Mouse (Mus musculus): ENCODE measurements around the gene Dcaf4.

The Dcaf4 gene

DNA sequence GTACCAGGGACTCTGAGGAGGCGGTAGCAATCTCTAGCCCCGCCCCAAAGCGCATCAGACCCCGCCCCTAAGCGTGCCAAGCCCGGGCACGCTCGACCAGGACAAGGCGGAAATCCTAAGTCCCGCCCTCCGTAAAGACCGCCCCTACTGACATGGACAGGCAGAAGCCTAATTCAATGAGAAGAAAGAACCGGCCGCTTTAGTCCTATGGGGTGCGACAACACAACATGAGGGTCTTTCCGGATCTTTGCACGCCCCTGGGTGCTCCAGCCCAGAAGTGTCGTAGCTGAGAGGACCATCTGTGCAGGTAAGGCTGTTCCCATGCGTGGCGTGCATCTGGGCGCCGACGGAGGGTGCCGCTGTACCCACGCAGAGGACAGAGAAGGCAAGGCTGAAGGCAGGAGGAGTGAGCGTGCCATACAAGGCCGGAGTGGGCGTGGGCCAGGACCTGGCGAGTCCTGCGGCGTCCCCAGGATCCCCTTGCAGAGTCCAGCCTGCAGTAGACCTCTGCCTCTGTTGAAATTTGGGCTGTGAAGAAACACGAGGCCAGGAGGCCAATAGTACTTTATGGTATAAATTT is at the start of gene Dcaf4:
Gene Dcaf4 (plus strand): TSS at position 156 of the 580 bp plus-strand sequence.
- DNase-seq = peak; percentile 99

DNA sequence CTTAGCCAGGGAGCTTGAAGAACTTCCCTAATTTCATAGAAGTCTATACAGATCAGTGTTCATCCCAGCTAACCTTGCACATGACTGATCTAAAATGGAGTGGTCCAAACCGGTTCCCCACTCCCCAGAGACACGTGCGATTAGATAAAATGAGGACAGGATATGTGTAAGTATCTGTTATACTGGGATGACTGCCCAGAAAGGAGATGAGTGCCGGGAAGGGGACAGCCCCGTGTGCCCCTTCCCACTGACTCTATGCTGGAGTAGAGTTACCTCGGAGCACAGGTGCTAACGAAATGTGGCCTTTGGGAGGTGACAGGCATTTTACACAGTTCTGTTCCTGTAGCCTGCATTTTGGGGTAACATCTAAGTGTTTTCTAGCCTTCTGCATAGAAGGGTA is 48.5 kb upstream of the Dcaf4 start:
- no peak for DNase-seq

DNA sequence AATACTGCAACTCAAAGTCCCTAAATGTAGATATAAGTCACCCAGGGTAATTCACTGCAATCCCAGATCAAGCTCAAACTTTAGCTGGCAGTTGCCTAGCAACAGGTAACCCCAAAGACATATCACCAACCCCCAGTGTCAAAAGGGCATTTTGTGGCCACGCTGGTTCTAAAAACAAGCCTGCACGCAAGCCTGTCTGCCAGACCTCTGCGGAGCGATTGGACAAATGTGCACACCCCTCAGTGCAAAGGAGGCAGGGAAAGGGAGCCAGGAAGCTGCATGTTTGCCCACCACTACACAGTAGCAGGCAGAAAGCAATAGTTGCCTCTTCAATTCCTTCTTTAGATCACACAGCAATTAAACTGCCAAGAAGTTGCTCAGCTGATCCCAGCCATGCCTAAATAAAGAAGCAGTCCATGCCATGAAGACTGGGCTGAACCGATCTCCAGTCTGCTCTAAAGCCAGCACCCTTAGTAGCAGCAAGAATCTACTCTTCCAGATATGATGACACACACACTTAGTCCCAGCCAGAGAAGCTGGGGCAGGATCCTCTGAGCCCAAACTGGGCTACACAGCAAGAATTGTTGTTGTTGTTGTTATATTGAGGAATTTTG is 46.2 kb upstream of the Dcaf4 start:
- no peak for DNase-seq

DNA sequence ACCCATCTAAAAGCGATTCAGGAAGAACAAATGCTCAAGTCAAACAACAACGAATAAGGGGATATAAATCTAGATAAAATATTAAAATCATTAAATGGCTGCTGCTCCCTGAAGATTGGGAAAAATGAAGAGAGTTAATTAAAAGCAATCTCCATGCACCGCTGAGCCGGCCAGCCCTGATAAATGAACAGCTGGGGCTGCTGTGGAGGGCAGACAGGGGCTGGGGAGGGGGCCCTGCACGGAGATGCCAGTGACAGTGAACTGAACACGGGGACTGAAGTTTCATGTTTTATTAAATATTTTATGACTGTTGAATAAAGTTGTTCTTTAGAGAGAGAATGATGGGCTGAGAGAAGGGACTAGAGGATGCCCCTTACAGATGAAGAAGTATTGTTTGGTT is 44.8 kb upstream of the Dcaf4 start:
- no peak for DNase-seq

DNA sequence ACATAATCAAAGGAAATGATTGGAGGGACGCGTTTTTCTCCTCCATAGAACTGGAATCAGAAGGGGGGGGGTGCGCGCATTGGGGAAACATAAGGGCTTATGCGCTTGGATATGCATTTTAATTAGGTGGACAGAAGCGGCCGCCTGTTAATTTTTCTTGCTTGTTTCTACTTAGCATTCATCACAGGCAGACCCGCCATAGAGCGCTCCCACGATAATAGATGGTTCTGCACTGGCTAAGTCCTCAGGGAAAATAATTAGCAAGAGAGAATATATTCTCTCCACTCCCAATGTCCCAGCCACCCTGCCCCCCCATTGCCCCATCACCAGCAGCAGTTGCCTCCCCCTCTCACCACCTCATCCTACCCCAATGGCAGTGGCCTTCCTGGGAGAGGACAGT is 44.0 kb upstream of the Dcaf4 start:
- DNase-seq = no peak

DNA sequence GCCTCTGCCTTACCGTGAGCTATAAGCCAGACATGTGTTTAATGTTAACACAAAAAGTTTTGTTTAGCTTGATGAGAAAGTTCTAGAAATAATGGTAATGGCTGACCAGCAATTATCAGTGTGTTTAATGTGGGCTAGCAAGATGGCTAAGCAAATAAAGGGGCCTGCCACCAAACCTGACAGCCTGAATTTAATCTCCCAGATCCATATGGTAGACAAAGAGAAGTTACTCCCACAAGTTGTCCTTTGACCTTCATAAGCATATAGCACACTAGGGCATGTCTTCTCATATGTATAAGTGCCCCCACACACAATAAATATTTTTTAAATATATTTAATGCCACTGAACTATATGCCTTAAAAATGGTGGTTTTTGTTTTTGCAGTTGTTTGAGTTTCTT is 41.1 kb upstream of the Dcaf4 start:
- no peak for DNase-seq

DNA sequence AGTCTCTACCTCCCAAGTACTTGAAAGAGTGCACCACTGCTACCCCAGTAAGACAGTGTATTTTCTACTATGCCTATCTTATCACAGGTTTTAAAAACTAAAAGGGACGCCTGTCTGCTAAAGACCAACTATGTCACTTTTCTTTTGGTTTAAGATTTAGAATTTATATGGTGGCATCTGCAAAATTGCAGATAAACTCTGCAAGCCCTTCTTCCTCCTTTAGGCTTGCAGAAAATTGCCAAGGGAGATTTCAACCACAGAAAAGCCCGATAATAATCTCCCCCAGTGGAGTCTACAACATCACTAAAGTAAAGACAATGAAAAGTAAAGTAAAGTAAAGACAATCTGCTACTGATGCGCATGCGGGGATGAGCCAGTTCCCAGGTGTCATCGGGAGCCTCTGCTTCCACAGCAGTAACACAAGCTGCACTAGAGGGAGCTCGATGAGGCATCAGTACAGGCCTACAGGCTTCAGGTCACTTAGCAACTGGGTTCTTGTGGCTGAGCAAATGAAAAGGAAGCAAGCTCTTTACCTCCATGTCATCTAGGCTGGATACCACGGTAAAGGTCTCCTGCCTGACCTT is 40.4 kb upstream of the Dcaf4 start:
- DNase-seq = no peak

DNA sequence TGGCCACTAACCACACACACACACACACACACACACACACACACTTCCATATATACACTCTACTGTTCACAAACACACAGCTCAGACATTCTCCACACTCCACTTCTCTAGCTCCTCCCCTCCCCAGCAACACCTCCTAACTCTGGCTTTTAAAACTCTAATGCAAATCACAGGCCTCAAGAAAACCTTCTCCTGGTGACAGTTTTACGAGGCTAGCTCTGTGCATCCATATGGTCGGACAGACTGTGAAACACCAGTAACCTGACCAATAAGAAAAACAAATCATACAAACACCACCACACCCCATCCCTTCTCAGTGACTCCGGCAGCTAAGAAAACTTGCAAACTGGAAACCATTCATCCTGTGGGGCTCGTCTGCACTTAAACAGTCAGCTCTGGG is 38.8 kb upstream of the Dcaf4 start:
- DNase-seq = no peak

DNA sequence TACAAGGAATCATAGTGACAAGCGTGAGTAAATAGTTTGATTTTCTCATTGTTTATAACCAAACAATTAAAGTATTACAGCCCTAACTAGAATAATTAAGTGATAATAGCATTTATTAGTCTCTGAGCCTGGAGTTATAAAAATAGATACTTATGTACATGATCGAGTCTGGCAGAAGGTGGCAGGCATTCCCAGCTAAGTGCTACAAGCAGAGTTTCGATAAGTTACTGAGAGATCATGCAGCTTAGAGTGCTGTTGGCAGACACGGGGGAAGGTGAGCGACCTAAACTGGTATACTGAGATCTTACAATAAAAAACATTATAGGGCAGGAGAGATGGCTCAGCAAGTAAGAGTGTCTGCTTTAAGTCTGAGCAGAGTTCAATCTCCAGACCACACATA is 36.6 kb upstream of the Dcaf4 start:
- no peak for DNase-seq

DNA sequence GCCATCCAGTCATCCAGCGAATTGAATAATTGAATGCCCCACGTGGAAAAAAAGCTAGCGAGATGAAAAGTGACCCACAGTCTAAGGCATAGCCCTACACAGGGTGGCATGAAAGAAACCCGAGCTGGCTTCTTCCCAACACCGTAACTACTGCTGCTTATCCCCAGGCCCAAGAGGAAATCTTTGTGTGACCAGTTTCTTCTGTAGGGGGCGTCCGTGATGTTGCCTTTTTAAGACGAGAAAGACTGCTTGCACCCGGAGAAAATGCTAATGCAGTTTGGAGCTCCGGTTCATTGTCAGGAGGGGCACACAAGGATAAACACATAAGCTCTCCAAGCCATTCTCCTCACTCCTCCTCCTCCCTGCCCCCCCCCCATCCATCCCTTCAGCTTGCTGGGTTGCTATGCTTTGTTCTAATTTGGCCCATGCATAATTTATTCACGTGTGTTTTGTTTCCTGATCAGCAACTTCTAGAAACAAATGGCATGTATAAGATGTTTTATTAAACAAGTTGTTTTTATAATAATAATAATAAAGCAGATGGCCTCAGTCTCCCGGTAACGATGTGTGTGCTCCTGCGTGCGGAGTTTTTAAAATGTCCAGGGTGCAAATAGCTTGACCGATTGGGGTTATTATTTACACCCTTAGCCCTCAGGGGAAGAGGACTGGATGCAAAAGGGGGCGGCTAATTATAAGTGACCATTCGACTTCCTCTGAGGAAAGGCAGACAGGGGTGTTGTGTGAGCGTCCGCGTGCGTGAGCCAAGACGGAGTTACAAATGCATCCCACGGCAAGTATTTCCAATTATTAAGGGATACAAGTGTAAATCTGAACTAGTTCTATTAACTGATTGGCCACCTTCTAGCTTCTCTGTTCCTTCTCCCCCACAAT is 35.2 kb upstream of the Dcaf4 start:
- no peak for DNase-seq

DNA sequence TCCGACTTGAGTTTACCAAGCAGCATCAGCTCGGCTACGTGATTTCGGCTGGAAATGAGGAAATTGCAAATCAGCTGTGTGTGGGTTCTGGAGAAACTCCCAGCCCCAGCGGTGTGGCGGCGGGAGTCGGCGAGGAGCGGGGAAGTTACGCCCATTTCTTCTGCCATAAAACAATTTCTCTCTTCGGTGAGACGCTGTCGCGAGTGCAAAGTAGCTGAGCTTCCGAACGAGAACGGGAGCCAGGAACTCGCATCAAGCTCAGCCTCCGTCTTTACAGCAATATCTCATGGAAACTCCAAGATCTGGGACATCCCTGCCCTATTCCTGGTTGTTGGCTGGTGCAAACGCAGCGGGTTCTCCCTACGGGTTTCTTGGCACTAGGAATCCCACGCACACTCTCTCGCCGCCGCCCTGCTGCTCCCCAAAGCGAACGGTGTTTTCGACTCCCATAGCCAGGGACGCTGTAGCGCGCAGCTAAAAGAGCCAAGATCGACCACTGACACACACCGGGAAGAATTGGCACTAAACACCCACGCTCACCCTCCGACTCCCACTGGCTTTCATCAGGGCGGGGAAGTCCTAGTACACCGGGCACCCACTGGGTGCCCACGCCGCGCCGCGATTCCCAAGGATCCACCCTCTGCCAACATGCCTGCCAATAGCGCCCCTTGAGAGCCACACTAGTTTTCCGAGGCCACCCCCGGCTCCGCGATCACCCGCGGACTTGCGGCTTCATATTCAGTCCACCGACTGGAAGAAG is 34.2 kb upstream of the Dcaf4 start:
- peak; percentile 41 to 58 for DNase-seq

DNA sequence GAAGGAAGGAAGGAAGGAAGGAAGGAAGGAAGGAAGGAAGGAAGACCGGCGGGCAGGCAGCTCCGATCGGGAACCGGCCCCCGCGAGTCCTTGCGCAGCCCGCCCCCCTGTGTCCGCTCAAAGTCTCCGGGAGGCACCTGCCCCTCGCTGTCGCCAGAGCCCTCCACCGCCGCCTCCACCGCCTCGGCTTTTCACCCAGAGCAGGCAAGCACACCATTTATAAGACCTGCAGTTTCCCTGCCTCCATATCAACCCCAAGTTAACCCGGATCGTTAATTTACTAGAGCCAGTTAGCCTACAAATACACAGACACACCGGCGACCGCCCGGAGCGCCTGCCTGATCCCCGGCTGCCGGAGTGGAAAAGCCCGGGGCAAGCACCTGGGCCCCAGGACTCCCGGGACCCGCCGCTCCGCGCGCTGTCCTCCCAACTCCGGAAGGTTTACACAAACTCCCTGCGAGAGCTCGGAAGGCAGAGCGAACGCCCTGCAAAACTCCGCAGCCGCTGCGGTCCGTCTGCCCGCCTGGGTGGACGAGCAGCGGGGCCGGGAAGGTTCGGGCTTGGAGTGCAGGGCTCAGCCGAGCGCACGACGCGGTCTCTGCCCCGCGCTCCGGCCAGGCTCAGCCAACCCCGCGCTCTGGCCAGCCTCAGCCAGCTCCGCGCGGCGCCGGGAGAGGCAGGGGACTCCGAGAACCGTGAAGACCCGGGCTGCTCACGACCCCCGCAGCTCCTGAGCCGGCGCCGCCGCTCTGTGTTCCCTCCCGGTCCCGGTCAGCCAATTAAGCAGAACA is 33.4 kb upstream of the Dcaf4 start:
- DNase-seq = peak; percentile 71 to 79

DNA sequence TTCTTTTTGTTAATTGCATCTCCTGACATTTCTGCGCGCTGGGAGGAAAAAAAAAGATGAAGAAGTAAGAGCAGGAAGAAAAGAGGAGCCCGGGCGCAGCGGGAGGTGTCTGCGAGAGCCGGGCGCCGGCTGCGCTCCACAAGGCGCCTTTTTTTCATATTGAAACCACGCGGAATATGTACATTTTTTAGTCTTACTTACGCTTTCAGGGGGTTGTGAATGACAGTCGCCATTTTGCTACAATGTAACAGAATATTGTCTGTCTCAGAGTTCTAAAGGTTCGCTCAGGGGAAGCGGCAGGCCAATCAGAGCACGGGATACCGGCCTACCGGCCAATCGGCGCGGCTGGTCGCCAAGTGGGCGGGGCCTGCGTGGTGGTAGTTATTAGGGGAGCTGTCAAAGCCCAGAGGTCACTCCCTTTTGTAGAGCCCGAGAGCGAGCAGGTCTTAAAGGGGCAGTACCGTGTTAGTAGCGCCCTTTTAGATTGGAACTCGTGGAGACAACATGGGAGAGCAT is 32.7 kb upstream of the Dcaf4 start, which contains the start of gene Dpf3:
Gene Dpf3 (minus strand): TSS at position 241 of the 516 bp plus-strand sequence.
- peak; percentile 100 for DNase-seq

DNA sequence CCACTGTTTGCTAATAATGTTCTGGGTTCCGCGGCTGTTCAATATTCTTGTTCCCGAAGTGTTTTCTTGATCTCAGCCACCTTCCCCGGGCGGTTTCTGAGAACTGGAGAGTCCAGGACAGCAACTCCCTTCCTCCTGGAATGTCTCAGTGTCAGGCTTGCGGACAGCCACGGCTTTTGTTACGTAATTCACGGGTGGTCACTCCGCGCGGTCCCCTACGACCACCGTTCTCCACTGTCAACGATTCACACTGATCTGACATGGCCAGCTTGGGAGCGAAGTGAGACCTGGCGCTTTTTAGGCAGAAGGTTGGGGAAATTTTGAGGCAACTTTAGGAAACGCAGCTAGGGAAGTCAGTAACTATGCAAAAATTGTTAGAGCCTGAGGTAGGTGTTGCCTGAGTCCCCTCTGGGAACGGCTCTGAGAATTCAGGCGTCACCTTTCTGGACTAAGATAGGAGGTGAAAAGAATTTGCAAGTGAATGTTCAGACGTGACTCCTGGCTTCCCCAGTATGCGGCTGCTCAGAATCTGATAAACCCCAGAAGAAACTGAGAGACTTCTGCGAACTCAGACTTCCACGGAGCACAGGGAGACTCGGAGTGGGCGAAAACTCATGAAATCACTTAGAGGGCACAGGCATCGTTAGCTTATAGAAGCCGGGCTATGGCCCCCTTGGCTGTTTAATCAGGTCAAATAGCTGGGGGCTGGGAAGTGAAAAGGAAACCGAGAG is 31.9 kb upstream of the Dcaf4 start:
- DNase-seq = peak; percentile 26 to 55

DNA sequence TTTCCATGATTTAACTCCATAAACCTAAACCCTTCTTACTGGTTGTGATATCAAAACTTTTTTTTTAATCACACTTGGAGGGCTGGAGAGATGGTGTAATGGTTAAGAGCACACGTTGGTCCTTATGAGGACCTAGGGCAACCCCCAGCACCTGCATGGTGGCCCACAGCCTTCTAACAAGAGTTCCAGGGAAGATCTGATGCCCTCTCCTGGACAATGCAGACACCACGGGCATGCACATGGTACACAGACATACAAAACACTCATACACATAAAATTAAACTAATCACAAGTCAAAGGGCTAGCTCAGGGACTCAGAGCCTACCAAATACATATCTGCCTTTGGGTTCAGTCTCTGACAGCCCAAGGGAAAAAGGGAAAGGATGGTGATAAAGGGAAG is 30.5 kb upstream of the Dcaf4 start:
- no peak for DNase-seq

DNA sequence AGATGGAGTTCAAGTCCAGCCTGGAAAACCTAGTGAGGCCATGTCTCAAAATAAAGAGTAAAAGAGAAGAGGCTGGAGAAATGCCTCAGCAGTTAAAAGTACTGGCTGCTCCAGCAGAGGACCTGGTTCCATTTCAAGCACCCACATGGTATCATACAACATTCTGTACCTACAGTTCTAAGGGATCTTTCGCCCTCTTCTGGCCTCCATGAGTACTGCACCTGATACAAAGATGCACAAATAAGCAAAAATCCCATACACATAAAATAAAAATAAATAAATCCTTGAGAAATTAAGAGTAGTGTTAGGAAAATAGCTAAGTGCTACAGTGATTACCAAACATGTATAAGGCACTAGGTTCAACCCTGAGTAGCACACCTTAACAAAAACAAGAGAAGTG is 28.7 kb upstream of the Dcaf4 start:
- no peak for DNase-seq

DNA sequence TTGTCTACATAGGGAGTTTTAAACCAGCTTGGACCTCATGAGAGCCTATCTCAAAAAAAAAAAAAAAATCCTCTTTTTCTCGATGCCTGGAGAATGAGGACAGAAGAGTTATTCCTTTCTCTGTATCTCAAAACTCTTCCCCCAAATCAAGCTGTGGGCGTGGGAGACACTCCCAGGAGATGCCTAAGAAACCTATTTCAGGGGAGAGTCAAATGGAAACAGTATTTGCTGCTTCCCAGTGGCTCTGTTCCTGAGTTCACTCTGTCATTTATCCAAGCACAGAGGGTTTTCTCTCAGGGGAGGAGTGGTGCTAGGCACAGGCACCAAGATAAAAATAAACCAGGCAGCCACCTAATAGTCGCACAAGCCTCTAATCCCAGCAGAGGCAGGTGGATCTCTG is 27.5 kb upstream of the Dcaf4 start:
- DNase-seq = no peak

DNA sequence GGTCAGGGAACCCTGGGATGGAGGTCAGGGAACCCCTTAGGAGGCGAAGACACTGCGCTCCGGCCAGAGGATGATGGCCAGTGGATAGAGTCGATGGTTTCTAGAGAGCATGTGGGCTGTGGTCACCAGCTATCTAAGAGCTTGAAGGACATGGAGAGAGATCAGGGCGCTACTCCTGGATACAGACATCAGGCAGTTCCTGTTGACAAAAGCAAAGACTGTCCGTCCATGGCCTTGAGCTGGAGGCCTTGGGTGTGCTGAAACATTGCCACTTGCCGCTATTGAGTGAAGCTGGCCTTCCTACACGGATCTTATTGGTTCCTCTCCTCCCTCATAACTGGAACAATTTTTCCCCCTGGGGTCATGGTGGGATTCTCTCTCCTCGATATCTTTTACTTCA is 26.1 kb upstream of the Dcaf4 start:
- DNase-seq = no peak

DNA sequence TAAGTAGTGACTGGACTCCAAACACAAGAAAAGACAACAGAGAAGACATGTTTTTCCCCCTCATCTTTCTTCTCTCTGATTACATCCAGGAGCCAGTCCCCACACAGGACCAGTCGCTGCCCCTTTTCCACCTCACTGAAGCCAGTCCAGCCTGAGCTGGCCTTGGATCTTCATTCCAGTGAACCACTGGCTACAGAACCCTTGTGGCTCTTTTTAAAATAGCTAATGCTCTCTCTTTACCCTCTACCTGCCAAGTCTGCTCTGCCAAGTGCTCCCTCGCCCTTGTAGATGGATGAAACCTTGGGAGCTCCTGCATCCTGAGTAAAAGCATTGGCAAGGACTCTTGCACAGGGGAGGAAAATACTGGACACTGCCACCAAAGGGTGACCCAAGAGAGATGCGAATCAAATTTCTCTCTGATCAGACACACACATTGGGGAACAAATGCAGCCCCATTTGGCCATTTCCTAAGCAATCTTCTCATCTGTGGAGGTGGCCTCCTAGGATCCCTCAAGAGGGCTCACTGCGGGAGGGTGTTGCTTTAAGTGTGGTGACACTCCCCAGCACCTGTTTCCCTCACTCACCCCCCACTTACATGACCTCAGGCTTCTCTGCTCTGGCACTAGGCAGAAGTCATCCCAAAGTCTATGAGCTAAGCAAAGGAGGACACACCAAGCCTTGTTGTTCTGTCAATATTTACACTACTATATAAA is 24.9 kb upstream of the Dcaf4 start:
- no peak for DNase-seq

DNA sequence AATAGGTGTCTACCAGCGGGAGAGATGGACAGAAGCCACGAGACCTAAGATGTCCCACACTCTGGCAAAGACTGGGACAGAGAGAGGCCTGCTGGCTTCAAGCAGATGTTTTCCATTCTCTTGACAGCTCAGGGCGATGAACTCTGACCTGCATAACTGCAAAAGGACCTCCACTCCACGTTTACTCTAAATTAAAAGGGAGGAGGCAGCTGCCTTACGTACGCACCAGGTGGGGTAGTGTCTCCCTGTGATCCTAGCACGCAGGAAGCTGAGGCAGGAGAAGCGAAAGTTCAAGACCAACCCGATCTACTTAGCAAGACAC is 24.3 kb upstream of the Dcaf4 start:
- DNase-seq = peak in 1 of 2 experiments; percentile 25

DNA sequence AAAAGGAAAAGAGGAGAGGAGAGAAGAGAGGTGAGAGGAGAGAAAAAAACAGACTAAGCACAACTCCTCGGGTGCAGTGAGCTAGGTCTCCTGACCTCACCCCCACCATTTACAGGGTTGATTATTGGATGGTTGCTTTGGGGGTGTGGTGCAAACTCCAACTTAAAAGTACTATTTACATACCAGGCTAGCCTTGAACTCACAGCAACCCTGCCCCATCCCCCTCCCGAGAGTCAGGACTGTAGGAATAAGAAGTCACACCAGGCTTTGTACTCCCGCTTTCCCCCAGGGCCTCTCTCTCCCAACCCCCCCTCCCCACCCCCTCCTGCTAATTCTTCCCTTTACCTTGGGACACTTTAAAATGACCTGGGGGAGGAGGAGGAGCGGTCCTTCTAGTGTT is 23.9 kb upstream of the Dcaf4 start:
- DNase-seq = no peak

All from kidney, postnatal 4 days (tissue).